Mouse (Mus musculus) embryonic facial prominence, embryonic 10.5 days (tissue): Measurements from ENCODE around the gene Lmf1. TPM values are rescaled to one million over a fixed set of nuclear protein-coding genes. Genes with fewer than 3 reads are reported as not detected.

Experiments
- DNase-seq: peaks from one replicate; pipeline ENCODE4 v3.0.0-alpha.2; 2017; ENCODE audit warnings: low spot score
- H3K27ac ChIP-seq: fragments of 300-500 bp; sonication (generic); replicated peaks from 2 replicates; pipeline ENCODE4 v1.5.1; 2016; ENCODE audit warnings: mild to moderate bottlenecking
- H3K27me3 ChIP-seq: fragments of 300-500 bp; sonication (generic); replicated peaks from 2 replicates; pipeline ENCODE4 v1.6.1; 2016; ENCODE audit warnings: low read depth, mild to moderate bottlenecking; ENCODE audit not compliant: poor library complexity, severe bottlenecking
- H3K36me3 ChIP-seq: fragments of 300-500 bp; sonication (generic); replicated peaks from 2 replicates; pipeline ENCODE4 v1.6.1; 2016; ENCODE audit warnings: mild to moderate bottlenecking, moderate library complexity
- H3K4me1 ChIP-seq: fragments of 300-500 bp; sonication (generic); 2 replicates; pipeline ENCODE4 v1.6.1; 2016
- H3K4me3 ChIP-seq: fragments of 300-500 bp; sonication (generic); 2 replicates; pipeline ENCODE4 v1.5.1; 2016; ENCODE audit warnings: mild to moderate bottlenecking, moderate library complexity
- H3K9me3 ChIP-seq: fragments of 300-500 bp; sonication (generic); 2 replicates; pipeline ENCODE4 v1.6.1; 2016; ENCODE audit warnings: mild to moderate bottlenecking
- WGBS: fragments of 180-500 bp; shearing (Covaris S2); methylation state at CpG from one replicate; pipeline ENCODE4 v1.1.7; 2016; 5-methylcytosine and 5-hydroxymethylcytosine counted together
- polyA plus RNA-seq: library from polyadenylated mRNA; unstranded; fragments of >200 nt; fragmentation: Nextera tagmentation; extraction: Ambion mirVana; gene quantifications from 2 replicates; pipeline ENCODE4 v1.2.1, GENCODE M21; 2016

The Lmf1 gene
- polyA plus RNA-seq, 1 experiment from 2014 or later, result 26.3 TPM

- Histone ChIP-seq H3K4me3 (no peak overlapping the region), H3K27me3 (no peaks in the 10 kb centered on the region), H3K27ac (peak overlapping the region; percentile 70), H3K36me3 (peaks cover 39% of the 10 kb centered on the region), H3K9me3 (no peaks in the 10 kb centered on the region), H3K4me1 (peaks cover 70% of the 10 kb centered on the region)
- no peak for DNase-seq
- 63% methylated on average over 7 of the region's 7 CpGs for WGBS
Observed at GRCm38 (mm10) chr17:25637986-25638385, 59.1 kb downstream of the Lmf1 start.

GRCm38 (mm10) chr17:25638442-25638841 lies 59.6 kb downstream of the Lmf1 start:
- no peaks in the 10 kb centered on the region for H3K27me3 ChIP-seq
- peaks cover 34% of the 10 kb centered on the region for H3K36me3 ChIP-seq
- no peak overlapping the region for H3K4me3 ChIP-seq
- H3K9me3 ChIP-seq, result no peaks in the 10 kb centered on the region
- peaks cover 75% of the 10 kb centered on the region for H3K4me1 ChIP-seq
- 87% methylated on average over 4 of the region's 4 CpGs for WGBS
- peak overlapping the region; percentile 70; the same call in 1 of the 2 replicates for H3K27ac ChIP-seq
- no peak for DNase-seq

GRCm38 (mm10) chr17:25640956-25641355 lies 62.1 kb downstream of the Lmf1 start:
- 43% methylated on average over 4 of the region's 4 CpGs for WGBS
- no peaks in the 10 kb centered on the region for H3K27me3 ChIP-seq
- no peak overlapping the region for H3K27ac ChIP-seq

GRCm38 (mm10) chr17:25642032-25642431 lies 63.1 kb downstream of the Lmf1 start:
- Histone ChIP-seq H3K9me3 (no peaks in the 10 kb centered on the region), H3K27ac (0 out of 2 replicates have a peak overlapping the region, but pooled peaks have one; percentile 36), H3K36me3 (peaks cover 18% of the 10 kb centered on the region), H3K4me3 (no peak overlapping the region), H3K27me3 (no peaks in the 10 kb centered on the region), H3K4me1 (peaks cover 72% of the 10 kb centered on the region)
- DNase-seq, result no peak
- WGBS, result 85% methylated on average over 8 of the region's 8 CpGs

More at GRCm38 (mm10) chr17:25640956-25641355, 62.1 kb downstream of the Lmf1 start:
- H3K4me1 ChIP-seq, result peaks cover 77% of the 10 kb centered on the region
- H3K9me3 ChIP-seq, result no peaks in the 10 kb centered on the region
- H3K4me3 ChIP-seq, result no peak overlapping the region
- DNase-seq, result no peak
- H3K36me3 ChIP-seq, result peaks cover 18% of the 10 kb centered on the region; the same call in 1 of the 2 replicates

- no peak for DNase-seq
- Histone ChIP-seq H3K9me3 (no peaks in the 10 kb centered on the region), H3K4me3 (no peak overlapping the region), H3K27me3 (no peaks in the 10 kb centered on the region), H3K27ac (peak overlapping the region; percentile 58), H3K36me3 (peaks cover 25% of the 10 kb centered on the region), H3K4me1 (peaks cover 70% of the 10 kb centered on the region)
- WGBS, result 73% methylated on average over 13 of the region's 13 CpGs
Observed at GRCm38 (mm10) chr17:25643517-25644294, 64.8 kb downstream of the Lmf1 start.

GRCm38 (mm10) chr17:25644761-25645160 lies 65.9 kb downstream of the Lmf1 start:
- peak overlapping the region; percentile 58 for H3K27ac ChIP-seq
- no peak overlapping the region for H3K4me3 ChIP-seq
- peaks cover 35% of the 10 kb centered on the region for H3K36me3 ChIP-seq
- DNase-seq, result no peak
- WGBS, result 93% methylated on average over 3 of the region's 3 CpGs
- no peaks in the 10 kb centered on the region for H3K9me3 ChIP-seq
- H3K27me3 ChIP-seq, result no peaks in the 10 kb centered on the region
- H3K4me1 ChIP-seq, result peaks cover 74% of the 10 kb centered on the region

GRCm38 (mm10) chr17:25645661-25646060 lies 66.8 kb downstream of the Lmf1 start:
- Histone ChIP-seq H3K27ac (no peak overlapping the region), H3K36me3 (peaks cover 44% of the 10 kb centered on the region), H3K9me3 (no peaks in the 10 kb centered on the region), H3K4me1 (peaks cover 67% of the 10 kb centered on the region), H3K4me3 (no peak overlapping the region), H3K27me3 (no peaks in the 10 kb centered on the region)
- WGBS, result 84% methylated on average over 9 of the region's 9 CpGs
- no peak for DNase-seq

- no peak for DNase-seq
- no peak overlapping the region for H3K4me3 ChIP-seq
- H3K27ac ChIP-seq, result peak overlapping the region; percentile 62
- 84% methylated on average over 10 of the region's 10 CpGs for WGBS
- no peaks in the 10 kb centered on the region for H3K27me3 ChIP-seq
- H3K4me1 ChIP-seq, result peaks cover 47% of the 10 kb centered on the region
- H3K36me3 ChIP-seq, result peaks cover 47% of the 10 kb centered on the region
- H3K9me3 ChIP-seq, result no peaks in the 10 kb centered on the region
Observed at GRCm38 (mm10) chr17:25647901-25648300, 69.0 kb downstream of the Lmf1 start.

- DNase-seq, result no peak
- H3K9me3 ChIP-seq, result no peaks in the 10 kb centered on the region
- peak overlapping the region; percentile 62 for H3K27ac ChIP-seq
- H3K27me3 ChIP-seq, result no peaks in the 10 kb centered on the region
- H3K36me3 ChIP-seq, result peaks cover 47% of the 10 kb centered on the region
- 60% methylated on average over 15 of the region's 15 CpGs for WGBS
- H3K4me3 ChIP-seq, result no peak overlapping the region
- peaks cover 38% of the 10 kb centered on the region for H3K4me1 ChIP-seq
Observed at GRCm38 (mm10) chr17:25648678-25649216, 69.9 kb downstream of the Lmf1 start.

GRCm38 (mm10) chr17:25650726-25651125 lies 71.8 kb downstream of the Lmf1 start:
- DNase-seq, result no peak
- Histone ChIP-seq H3K27ac (no peak overlapping the region), H3K36me3 (peaks cover 61% of the 10 kb centered on the region), H3K4me3 (no peak overlapping the region), H3K27me3 (no peaks in the 10 kb centered on the region), H3K4me1 (peaks cover 24% of the 10 kb centered on the region), H3K9me3 (no peaks in the 10 kb centered on the region)
- 87% methylated on average over 7 of the region's 7 CpGs for WGBS

GRCm38 (mm10) chr17:25652272-25652671 lies 73.4 kb downstream of the Lmf1 start:
- Histone ChIP-seq H3K4me1 (peaks cover 38% of the 10 kb centered on the region), H3K27me3 (no peaks in the 10 kb centered on the region), H3K36me3 (peaks cover 70% of the 10 kb centered on the region), H3K27ac (no peak overlapping the region), H3K4me3 (no peak overlapping the region), H3K9me3 (no peaks in the 10 kb centered on the region)
- DNase-seq, result no peak
- 86% methylated on average over 8 of the region's 8 CpGs for WGBS

GRCm38 (mm10) chr17:25656142-25656825 lies 77.4 kb downstream of the Lmf1 start:
- Histone ChIP-seq H3K9me3 (no peaks in the 10 kb centered on the region), H3K27me3 (no peaks in the 10 kb centered on the region), H3K36me3 (peaks cover 56% of the 10 kb centered on the region), H3K27ac (peak overlapping the region; percentile 73), H3K4me1 (peaks cover 18% of the 10 kb centered on the region), H3K4me3 (no peak overlapping the region)
- DNase-seq, result no peak
- 78% methylated on average over 12 of the region's 12 CpGs for WGBS
